Mouse (Mus musculus): ENCODE results near the gene Siah3. TPM values are rescaled to one million over a fixed set of nuclear protein-coding genes. Genes with fewer than 3 reads are reported as not detected.

Siah3 gene
- polyA plus RNA-seq, 1 experiment from 2014 or later: 0.43 TPM

GRCm38 (mm10) chr14:75518899-75519298, 63.1 kb downstream of the Siah3 start:
- no peak overlapping the region for H3K4me2 ChIP-seq (ENCODE audit: low read depth, low read length)
- H3K4me3 ChIP-seq (ENCODE audit: low read depth, low read length): no peak overlapping the region
- no peaks in the 10 kb centered on the region for H3K27me3 ChIP-seq (replicated peaks; ENCODE audit: control insufficient read depth, insufficient read depth, low read length)
- DNase-seq (ENCODE audit: low spot score) (no peak), ATAC-seq (ENCODE audit: low read depth) (no peak)
- H3K9me3 ChIP-seq (ENCODE audit: control insufficient read depth, low read length): no peaks in the 10 kb centered on the region
- H3K36me3 ChIP-seq (ENCODE audit: control insufficient read depth, insufficient read depth, low read length): no peaks in the 10 kb centered on the region
- no peak overlapping the region for H3K9ac ChIP-seq (ENCODE audit: low read depth, low read length)
- 82% methylated on average over 6 of the region's 6 CpGs for WGBS
- H3K4me1 ChIP-seq (ENCODE audit: control insufficient read depth, insufficient read depth, low read length): no peaks in the 10 kb centered on the region
- H3K27ac ChIP-seq (replicated peaks; ENCODE audit: low read depth, low read length): no peak overlapping the region

- H3K27ac ChIP-seq (replicated peaks; ENCODE audit: low read depth, low read length): no peak overlapping the region
- no peak for ATAC-seq (ENCODE audit: low read depth)
- H3K4me3 ChIP-seq (ENCODE audit: low read depth, low read length): no peak overlapping the region
- no peaks in the 10 kb centered on the region for H3K27me3 ChIP-seq (replicated peaks; ENCODE audit: control insufficient read depth, insufficient read depth, low read length)
- H3K9ac ChIP-seq (ENCODE audit: low read depth, low read length): no peak overlapping the region
- no peaks in the 10 kb centered on the region for H3K36me3 ChIP-seq (ENCODE audit: control insufficient read depth, insufficient read depth, low read length)
- no peaks in the 10 kb centered on the region for H3K9me3 ChIP-seq (ENCODE audit: control insufficient read depth, low read length)
- H3K4me2 ChIP-seq (ENCODE audit: low read depth, low read length): no peak overlapping the region
- H3K4me1 ChIP-seq (ENCODE audit: control insufficient read depth, insufficient read depth, low read length): no peaks in the 10 kb centered on the region
- no peak for DNase-seq (ENCODE audit: low spot score)
- 95% methylated on average over 8 of the region's 8 CpGs for WGBS
These were observed 63.9 kb downstream of the Siah3 start for GRCm38 (mm10) chr14:75519668-75520067.

- H3K9me3 ChIP-seq (ENCODE audit: control insufficient read depth, low read length): no peaks in the 10 kb centered on the region
- no peak overlapping the region for H3K4me2 ChIP-seq (ENCODE audit: low read depth, low read length)
- no peak overlapping the region for H3K27ac ChIP-seq (replicated peaks; ENCODE audit: low read depth, low read length)
- ATAC-seq (ENCODE audit: low read depth) (no peak), DNase-seq (ENCODE audit: low spot score) (no peak)
- no peaks in the 10 kb centered on the region for H3K36me3 ChIP-seq (ENCODE audit: control insufficient read depth, insufficient read depth, low read length)
- H3K4me1 ChIP-seq (ENCODE audit: control insufficient read depth, insufficient read depth, low read length): peaks cover 11% of the 10 kb centered on the region; the same call in 1 of the 2 replicates
- 88% methylated on average over 2 of the region's 2 CpGs for WGBS
- H3K9ac ChIP-seq (ENCODE audit: low read depth, low read length): no peak overlapping the region
- no peaks in the 10 kb centered on the region for H3K27me3 ChIP-seq (replicated peaks; ENCODE audit: control insufficient read depth, insufficient read depth, low read length)
- H3K4me3 ChIP-seq (ENCODE audit: low read depth, low read length): no peak overlapping the region
These were observed 68.9 kb downstream of the Siah3 start for GRCm38 (mm10) chr14:75524648-75525047.

GRCm38 (mm10) chr14:75525376-75526145, 69.8 kb downstream of the Siah3 start:
- DNase-seq (ENCODE audit: low spot score) (no peak), ATAC-seq (ENCODE audit: low read depth) (no peak)
- Histone ChIP-seq H3K27me3 (replicated peaks; ENCODE audit: control insufficient read depth, insufficient read depth, low read length) (no peaks in the 10 kb centered on the region), H3K4me3 (ENCODE audit: low read depth, low read length) (no peak overlapping the region), H3K36me3 (ENCODE audit: control insufficient read depth, insufficient read depth, low read length) (no peaks in the 10 kb centered on the region), H3K9ac (ENCODE audit: low read depth, low read length) (no peak overlapping the region), H3K4me2 (ENCODE audit: low read depth, low read length) (no peak overlapping the region), H3K4me1 (ENCODE audit: control insufficient read depth, insufficient read depth, low read length) (peaks cover 11% of the 10 kb centered on the region; the same call in 1 of the 2 replicates), H3K9me3 (ENCODE audit: control insufficient read depth, low read length) (no peaks in the 10 kb centered on the region), H3K27ac (replicated peaks; ENCODE audit: low read depth, low read length) (no peak overlapping the region)
- whole genome bisulfite sequencing: 87% methylated on average over 29 of the region's 29 CpGs

GRCm38 (mm10) chr14:75527464-75528190, 71.8 kb downstream of the Siah3 start:
- Histone ChIP-seq H3K4me3 (ENCODE audit: low read depth, low read length) (no peak overlapping the region), H3K27me3 (replicated peaks; ENCODE audit: control insufficient read depth, insufficient read depth, low read length) (no peaks in the 10 kb centered on the region), H3K9ac (ENCODE audit: low read depth, low read length) (no peak overlapping the region), H3K9me3 (ENCODE audit: control insufficient read depth, low read length) (no peaks in the 10 kb centered on the region), H3K4me2 (ENCODE audit: low read depth, low read length) (peak overlapping the region; percentile 8; the same call in 1 of the 2 replicates), H3K4me1 (ENCODE audit: control insufficient read depth, insufficient read depth, low read length) (peaks cover 11% of the 10 kb centered on the region; the same call in 1 of the 2 replicates), H3K36me3 (ENCODE audit: control insufficient read depth, insufficient read depth, low read length) (no peaks in the 10 kb centered on the region), H3K27ac (replicated peaks; ENCODE audit: low read depth, low read length) (peak overlapping the region; percentile 2; the same call in 1 of the 2 replicates)
- peak; percentile 78 for DNase-seq (ENCODE audit: low spot score)
- WGBS: 59% methylated on average over 10 of the region's 10 CpGs
- ATAC-seq (ENCODE audit: low read depth): peak; percentile 80

- Histone ChIP-seq H3K9ac (ENCODE audit: low read depth, low read length) (no peak overlapping the region), H3K4me3 (ENCODE audit: low read depth, low read length) (no peak overlapping the region), H3K4me2 (ENCODE audit: low read depth, low read length) (no peak overlapping the region), H3K4me1 (ENCODE audit: control insufficient read depth, insufficient read depth, low read length) (peaks cover 11% of the 10 kb centered on the region; the same call in 1 of the 2 replicates), H3K9me3 (ENCODE audit: control insufficient read depth, low read length) (no peaks in the 10 kb centered on the region), H3K27ac (replicated peaks; ENCODE audit: low read depth, low read length) (no peak overlapping the region), H3K36me3 (ENCODE audit: control insufficient read depth, insufficient read depth, low read length) (no peaks in the 10 kb centered on the region), H3K27me3 (replicated peaks; ENCODE audit: control insufficient read depth, insufficient read depth, low read length) (no peaks in the 10 kb centered on the region)
- ATAC-seq (ENCODE audit: low read depth) (no peak), DNase-seq (ENCODE audit: low spot score) (peak; percentile 36)
- 79% methylated on average over 7 of the region's 7 CpGs for WGBS
These were observed 75.1 kb downstream of the Siah3 start for GRCm38 (mm10) chr14:75530815-75531353.

- no peaks in the 10 kb centered on the region for H3K36me3 ChIP-seq (ENCODE audit: control insufficient read depth, insufficient read depth, low read length)
- H3K9me3 ChIP-seq (ENCODE audit: control insufficient read depth, low read length): no peaks in the 10 kb centered on the region
- ATAC-seq (ENCODE audit: low read depth) (no peak), DNase-seq (ENCODE audit: low spot score) (no peak)
- 60% methylated on average over 2 of the region's 2 CpGs for WGBS
- H3K4me1 ChIP-seq (ENCODE audit: control insufficient read depth, insufficient read depth, low read length): peaks cover 9% of the 10 kb centered on the region; the same call in 1 of the 2 replicates
- H3K4me3 ChIP-seq (ENCODE audit: low read depth, low read length): no peak overlapping the region
- H3K27me3 ChIP-seq (replicated peaks; ENCODE audit: control insufficient read depth, insufficient read depth, low read length): no peaks in the 10 kb centered on the region
- H3K27ac ChIP-seq (replicated peaks; ENCODE audit: low read depth, low read length): no peak overlapping the region
- no peak overlapping the region for H3K4me2 ChIP-seq (ENCODE audit: low read depth, low read length)
- H3K9ac ChIP-seq (ENCODE audit: low read depth, low read length): no peak overlapping the region
These were observed 83.4 kb downstream of the Siah3 start for GRCm38 (mm10) chr14:75539205-75539604.

GRCm38 (mm10) chr14:75540216-75540995, 84.6 kb downstream of the Siah3 start:
- ATAC-seq (ENCODE audit: low read depth) (no peak), DNase-seq (ENCODE audit: low spot score) (no peak)
- Histone ChIP-seq H3K9me3 (ENCODE audit: control insufficient read depth, low read length) (no peaks in the 10 kb centered on the region), H3K4me1 (ENCODE audit: control insufficient read depth, insufficient read depth, low read length) (peaks cover 9% of the 10 kb centered on the region; the same call in 1 of the 2 replicates), H3K27ac (replicated peaks; ENCODE audit: low read depth, low read length) (no peak overlapping the region), H3K9ac (ENCODE audit: low read depth, low read length) (no peak overlapping the region), H3K36me3 (ENCODE audit: control insufficient read depth, insufficient read depth, low read length) (no peaks in the 10 kb centered on the region), H3K27me3 (replicated peaks; ENCODE audit: control insufficient read depth, insufficient read depth, low read length) (no peaks in the 10 kb centered on the region), H3K4me2 (ENCODE audit: low read depth, low read length) (no peak overlapping the region), H3K4me3 (ENCODE audit: low read depth, low read length) (no peak overlapping the region)
- 62% methylated on average over 17 of the region's 17 CpGs for WGBS

All from embryonic facial prominence, embryonic 14.5 days (tissue).